Mouse (Mus musculus) naive thymus-derived CD4-positive, alpha-beta T cell, adult 2 months (primary cell): ENCODE measurements at regions not wholly inside any gene's neighbourhood (a gene's known extent, or its start where the extent isn't known, plus 50 kb on each side); places are given as distances from the start of the nearest gene placed in this dataset.

Experiments
- DNase-seq: peaks from one replicate; pipeline ENCODE4 v3.0.0-alpha.2; 2011; ENCODE audit warnings: low read depth

DNA sequence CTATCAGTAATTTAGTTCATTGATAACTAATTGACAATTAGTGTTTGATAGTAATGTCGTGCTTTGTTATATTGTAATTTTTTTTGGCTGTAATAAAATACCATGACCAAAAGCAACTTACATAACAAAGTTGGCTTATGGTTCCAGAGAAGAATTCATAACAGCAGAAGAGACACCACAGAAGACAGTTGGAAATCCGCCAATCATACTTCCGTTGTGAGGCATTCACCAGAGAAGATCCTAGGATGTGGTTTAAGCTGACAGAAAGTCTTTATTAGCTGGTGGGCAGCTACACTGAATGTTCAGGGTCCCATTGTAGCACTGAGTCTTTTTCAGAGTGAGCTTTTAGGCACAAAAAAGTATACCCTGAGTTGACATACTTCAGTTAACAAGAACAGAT, 109.9 kb downstream of the Sec23a start:
- DNase-seq: no peak

DNA sequence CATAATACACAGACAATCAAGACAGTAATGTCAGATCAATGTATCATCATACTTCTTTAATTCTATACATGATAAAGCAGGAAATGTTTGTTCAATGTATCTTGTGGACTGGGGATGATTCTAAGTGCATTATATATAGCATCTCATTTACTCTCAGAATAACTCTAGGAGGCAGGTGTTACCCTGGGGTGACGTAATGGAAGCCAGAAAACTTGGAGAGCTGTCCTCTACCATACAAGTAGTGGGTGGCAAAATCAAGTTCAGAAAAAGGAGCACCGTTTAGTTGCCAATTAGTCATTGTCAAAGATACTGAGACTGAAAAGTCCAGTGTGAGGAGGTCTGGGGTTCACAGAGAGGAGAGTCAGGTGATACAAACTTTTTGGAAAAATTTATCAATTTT, 136.0 kb downstream of the Sec23a start:
- DNase-seq: no peak

DNA sequence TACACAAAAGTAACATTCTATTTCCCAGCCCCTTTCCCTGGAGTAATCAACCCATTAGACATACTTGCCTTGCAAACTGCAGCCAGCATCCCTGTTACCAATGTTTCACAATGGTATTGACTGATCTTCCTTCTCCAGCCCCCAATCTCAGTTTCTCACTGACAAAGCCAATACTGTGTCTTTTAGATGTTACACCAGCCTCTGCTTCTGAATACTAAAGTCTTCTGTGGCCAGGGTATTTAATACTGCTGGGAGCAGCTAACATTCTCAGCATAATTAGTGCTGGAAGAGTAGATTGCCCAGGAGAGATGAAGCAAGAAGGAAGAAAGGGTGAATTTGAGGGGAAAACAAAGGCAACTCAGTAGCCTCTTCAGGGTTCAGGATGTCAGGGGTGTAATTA, 139.4 kb downstream of the Sec23a start:
- no peak for DNase-seq

DNA sequence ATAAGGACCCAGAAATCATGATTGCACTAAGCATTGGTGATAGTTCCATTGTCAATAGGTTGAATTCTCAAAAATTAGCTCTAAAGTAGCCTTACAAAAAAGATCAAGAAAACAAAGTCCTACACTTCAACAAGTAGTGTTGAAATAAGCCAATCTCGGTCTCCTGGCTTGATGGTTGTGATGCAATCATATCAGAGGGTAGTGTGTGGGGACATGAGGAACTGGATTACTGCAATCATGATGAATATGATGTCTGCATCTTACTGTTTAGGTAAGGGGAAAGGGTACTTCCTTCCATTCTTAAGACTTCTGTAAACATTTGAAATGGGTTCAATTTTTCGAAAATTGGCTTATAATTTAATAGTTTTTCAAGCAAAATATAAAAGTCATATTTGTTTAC, 155.3 kb downstream of the Sec23a start:
- DNase-seq: no peak

DNA sequence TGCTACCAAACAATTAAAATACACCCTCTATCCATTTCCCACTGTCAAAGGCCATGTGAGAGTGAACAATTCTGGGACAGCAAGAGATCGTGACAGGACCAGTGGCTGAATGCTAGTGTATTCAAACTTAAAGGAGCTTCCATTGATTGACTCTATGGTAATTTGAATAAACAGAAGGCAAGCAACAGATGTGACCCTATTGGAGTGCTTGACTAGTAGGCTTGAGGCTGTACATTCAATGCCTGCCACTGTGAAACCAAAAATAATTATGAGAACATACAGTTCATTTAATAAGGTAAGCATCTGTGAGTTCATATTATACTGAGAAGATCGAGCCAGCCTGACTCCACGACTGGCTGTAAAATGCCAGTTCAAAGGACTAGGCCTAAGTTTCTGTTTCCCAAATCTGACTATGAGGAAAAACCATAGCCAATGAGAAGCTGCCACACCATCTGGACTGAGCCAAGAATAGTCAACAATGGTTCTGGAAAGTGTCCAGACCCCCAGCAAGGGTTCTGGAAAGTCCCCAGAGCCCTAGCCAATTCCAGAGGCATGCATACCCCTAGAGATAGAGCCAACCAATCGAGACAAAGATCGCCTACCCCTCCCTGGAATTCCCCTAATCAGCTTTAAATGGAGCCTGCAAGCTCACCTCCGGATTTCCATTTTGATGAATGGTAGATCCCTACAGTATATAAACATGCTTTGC, 160.0 kb downstream of the Sec23a start:
- DNase-seq: no peak

DNA sequence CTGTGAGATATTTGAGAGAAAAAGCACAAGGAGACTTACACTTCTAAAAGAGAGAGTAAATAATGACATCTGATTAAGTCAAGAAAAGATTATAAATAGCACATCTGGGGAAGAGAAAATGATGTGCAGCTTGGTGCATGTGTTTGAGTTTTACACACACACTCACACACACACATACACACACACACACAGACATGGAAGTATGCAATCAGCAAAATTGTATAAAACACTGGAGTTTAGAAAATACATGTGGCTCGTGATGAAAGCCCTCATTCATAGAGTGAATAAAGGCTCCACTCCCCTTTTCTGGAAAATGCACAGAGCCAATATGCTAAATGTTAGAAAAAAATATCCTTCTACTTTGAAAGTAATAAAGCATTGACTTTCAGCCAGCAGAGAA, 182.2 kb downstream of the Sec23a start:
- no peak for DNase-seq

DNA sequence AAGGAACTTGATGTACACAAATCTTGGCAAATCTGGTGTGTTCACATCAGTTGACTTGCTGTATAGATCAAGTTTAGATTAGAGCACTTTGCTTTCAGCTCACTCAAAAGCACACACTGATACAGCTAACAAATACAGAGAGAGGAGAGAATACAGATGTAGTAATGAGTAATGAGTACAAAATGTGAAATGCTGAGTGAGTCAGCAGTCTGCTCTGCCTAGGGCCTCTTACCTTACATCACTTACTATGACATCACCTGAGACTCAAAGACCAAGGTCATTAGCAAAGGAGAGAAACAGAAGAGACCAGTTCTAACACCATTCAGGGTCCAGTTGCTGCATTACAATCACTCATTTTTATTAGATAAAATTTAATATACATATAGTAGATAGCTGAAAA, 184.0 kb downstream of the Sec23a start:
- no peak for DNase-seq

DNA sequence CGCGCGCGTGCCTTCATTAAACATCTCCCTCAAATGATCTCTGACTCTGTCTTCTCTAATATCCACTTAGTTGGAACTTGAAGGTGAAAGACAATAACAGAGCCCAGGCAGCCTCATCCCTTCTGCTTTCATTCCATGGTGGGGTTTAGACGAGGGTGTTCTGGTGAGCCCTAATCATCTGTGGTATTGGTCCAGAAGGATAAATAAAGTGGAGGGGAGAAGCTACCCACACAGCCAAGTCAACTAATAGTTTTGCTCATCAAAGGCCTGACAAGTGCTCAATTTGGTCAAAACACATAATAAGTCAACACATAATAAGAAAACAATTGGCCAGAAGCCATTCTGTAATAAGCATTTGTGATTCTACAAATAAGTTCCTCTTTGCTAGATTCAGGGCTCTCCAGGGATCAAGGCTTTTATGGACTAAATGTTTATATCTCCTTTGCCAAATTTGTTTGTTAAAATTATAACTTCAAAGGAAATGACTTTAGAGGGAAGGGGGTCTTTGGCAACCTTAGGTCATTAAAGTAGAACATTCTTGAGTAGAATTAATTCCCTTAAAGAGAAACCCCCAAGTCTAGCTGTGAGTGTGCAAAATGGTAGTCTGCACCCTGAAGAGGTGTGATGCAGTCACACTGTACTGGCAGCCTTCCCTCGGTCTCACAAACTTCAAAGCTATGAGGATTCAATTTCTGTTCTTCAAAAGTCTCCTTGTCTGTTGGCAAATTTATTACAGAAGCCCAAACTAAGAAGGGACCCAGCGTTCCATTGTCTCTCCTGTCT, 186.5 kb downstream of the Sec23a start:
- no peak for DNase-seq

DNA sequence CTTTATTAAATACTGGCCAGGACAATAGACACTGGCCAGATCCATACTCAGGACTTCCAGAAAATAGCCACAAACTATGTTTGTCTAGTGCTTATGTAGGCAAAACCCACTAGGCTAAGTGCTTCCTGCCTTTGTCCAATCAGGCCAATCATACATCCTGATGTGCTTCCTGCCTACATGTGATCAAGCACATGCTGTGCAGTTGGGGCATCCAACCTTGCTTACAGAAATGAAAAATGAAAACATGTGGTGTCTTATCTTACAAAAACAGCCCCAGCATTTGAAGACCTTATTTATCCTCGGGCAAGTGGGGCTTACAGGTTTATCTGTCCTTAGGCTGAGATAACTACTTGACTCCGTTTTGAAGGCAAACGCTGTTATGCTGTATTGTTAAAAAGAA, 188.8 kb downstream of the Sec23a start:
- DNase-seq: no peak

DNA sequence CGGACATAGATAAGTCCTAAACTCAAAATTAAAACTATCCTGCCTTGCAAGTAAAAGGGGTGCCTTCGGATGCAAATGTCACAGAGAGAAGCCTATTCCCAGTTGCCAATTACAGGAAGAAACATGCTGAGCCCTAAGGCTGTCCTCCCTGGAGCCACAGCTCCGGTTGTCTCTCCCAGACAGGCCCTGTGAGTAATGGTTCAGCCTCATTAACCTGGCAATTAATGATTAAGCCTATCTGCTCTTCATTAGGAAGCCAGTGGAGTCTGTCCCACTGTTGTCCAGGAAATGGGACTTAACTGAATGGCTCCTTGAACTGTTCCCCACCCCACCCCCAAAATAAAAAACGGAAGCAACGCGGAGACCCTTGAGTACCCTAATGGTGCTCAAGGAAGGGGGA, 207.7 kb downstream of the Sec23a start:
- no peak for DNase-seq

DNA sequence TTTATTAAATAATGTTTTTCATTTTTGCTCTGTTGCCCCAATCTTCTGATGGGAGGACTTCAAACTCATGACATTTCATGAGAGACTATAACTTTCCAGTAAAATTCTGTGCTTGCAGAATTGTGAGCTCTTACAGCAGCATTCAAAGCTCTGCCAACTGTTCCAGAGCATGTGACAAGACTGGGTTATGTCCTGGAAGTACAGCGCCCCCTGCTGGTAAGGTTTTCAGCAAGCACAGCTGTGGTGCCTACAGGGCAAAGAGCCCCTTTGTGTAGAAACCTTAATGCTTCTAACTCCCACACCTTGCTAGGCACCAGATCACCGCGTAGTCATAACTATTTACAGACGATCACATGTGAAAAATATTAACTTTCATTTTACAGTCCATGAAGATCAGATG, 209.4 kb downstream of the Sec23a start:
- peak; percentile 16 for DNase-seq
